Mouse (Mus musculus): ENCODE results near the gene Cyp20a1. TPM values are rescaled to one million over a fixed set of nuclear protein-coding genes. Genes with fewer than 3 reads are reported as not detected.
A peak's percentile ranks its signal among the peaks of the same experiment; 100 is the strongest.

Cyp20a1 gene
- 1 to 10 TPM; 5.5 to 6.2 TPM for total RNA-seq (2021)
- long read RNA-seq, experiment 1, partial matches to known transcripts: 0 of 3 reads
- long read RNA-seq, experiment 1, other reads (novel, unspliced or antisense): 2 of 3 reads
- long read RNA-seq, experiment 2, partial matches to known transcripts: 0 of 7 reads
- long read RNA-seq, experiment 2, other reads (novel, unspliced or antisense): 3 of 7 reads

GRCm38 (mm10) chr1:60342808-60343629 lies at the start of gene Cyp20a1:
TSS of gene Cyp20a1 (plus strand) at chr1:60343323.
- peak; percentile 90 for DNase-seq

- DNase-seq: no peak
Observed at GRCm38 (mm10) chr1:60293921-60294320, 49.2 kb upstream of the Cyp20a1 start.

- DNase-seq: no peak
Observed at GRCm38 (mm10) chr1:60343630-60344455, 720 bp downstream of the Cyp20a1 start.

GRCm38 (mm10) chr1:60344670-60345069 lies 1.5 kb downstream of the Cyp20a1 start:
- DNase-seq: no peak

GRCm38 (mm10) chr1:60345712-60346111 lies 2.6 kb downstream of the Cyp20a1 start:
- no peak for DNase-seq

- no peak for DNase-seq
Observed at GRCm38 (mm10) chr1:60352786-60353185, 9.7 kb downstream of the Cyp20a1 start.

GRCm38 (mm10) chr1:60361626-60362025 lies 18.5 kb downstream of the Cyp20a1 start:
- DNase-seq: no peak

GRCm38 (mm10) chr1:60376556-60376955 lies 33.4 kb downstream of the Cyp20a1 start:
- DNase-seq: no peak

- no peak for DNase-seq
Observed at GRCm38 (mm10) chr1:60381910-60382309, 38.8 kb downstream of the Cyp20a1 start.

- no peak for DNase-seq
Observed at GRCm38 (mm10) chr1:60404848-60405247, 61.7 kb downstream of the Cyp20a1 start.

- DNase-seq: no peak
Observed at GRCm38 (mm10) chr1:60408501-60409167, 65.5 kb downstream of the Cyp20a1 start.

GRCm38 (mm10) chr1:60409168-60409828 lies 66.2 kb downstream of the Cyp20a1 start, which contains the start of gene Abi2:
TSS of gene Abi2 (plus strand) at chr1:60409619.
- peak; percentile 95 for DNase-seq

GRCm38 (mm10) chr1:60409928-60410817 lies 67.0 kb downstream of the Cyp20a1 start:
- no peak for DNase-seq

- DNase-seq: no peak
Observed at GRCm38 (mm10) chr1:60416724-60417123, 73.6 kb downstream of the Cyp20a1 start.

GRCm38 (mm10) chr1:60423882-60424281 lies 80.8 kb downstream of the Cyp20a1 start:
- DNase-seq: no peak

- no peak for DNase-seq
Observed at GRCm38 (mm10) chr1:60428341-60428740, 85.2 kb downstream of the Cyp20a1 start.

- DNase-seq: no peak
Observed at GRCm38 (mm10) chr1:60428932-60429331, 85.8 kb downstream of the Cyp20a1 start.

GRCm38 (mm10) chr1:60431531-60431930 lies 88.4 kb downstream of the Cyp20a1 start:
- DNase-seq: no peak

- DNase-seq: no peak
Observed at GRCm38 (mm10) chr1:60432497-60432896, 89.4 kb downstream of the Cyp20a1 start.
